Mouse (Mus musculus) neutrophil, adult 5-6 weeks (primary cell): ENCODE results near the gene Dnmt3b. TPM values are rescaled to one million over a fixed set of nuclear protein-coding genes. Genes with fewer than 3 reads are reported as not detected.
"Not testable (repeated sequence)": the region's sequence is repeated elsewhere in the genome, so short reads cannot be mapped to it uniquely, and the experiment has no call there.

Source experiments
- ATAC-seq: fragments of 151-379, 151-347 bp; 2 replicates; pipeline ENCODE4 v1.8.0; 2017; ENCODE audit warnings: mild to moderate bottlenecking, moderate TSS enrichment; ENCODE audit not compliant: insufficient number of reproducible peaks, poor library complexity, low FRiP score, severe bottlenecking; ENCODE audit errors: extremely low read depth
- total RNA-seq: library from RNA; stranded (forward); fragments of 200-1000 nt; gene quantifications from 2 replicates; pipeline ENCODE4 v1.2.3, GENCODE M21; 2017

Gene Dnmt3b
- total RNA-seq, 1 experiment from 2014 or later, result 6.6 TPM

GRCm38 (mm10) chr2:153631976-153632870 is 17.0 kb upstream of the Dnmt3b start, which contains the start of gene Commd7:
Gene Commd7 (minus strand): TSS chr2:153632781.
- peak; percentile 86 for ATAC-seq

DNA sequence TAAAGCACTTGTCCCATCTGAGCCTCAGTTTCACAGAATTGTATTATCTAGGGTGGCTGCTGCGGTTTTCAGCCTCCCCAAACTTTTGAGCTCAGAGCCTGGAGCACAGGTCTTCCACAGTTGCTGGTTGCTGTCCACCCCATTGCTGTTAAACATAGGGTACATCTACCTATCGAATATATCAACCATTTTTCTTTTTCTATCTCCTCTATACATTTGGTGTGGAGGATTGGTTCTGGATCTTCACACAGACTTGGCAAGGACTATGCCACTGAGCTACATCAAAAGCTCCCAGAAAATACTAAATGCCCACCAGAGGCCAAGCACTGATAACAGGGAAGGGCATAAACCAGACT is 16.4 kb upstream of the Dnmt3b start:
- no peak for ATAC-seq

GRCm38 (mm10) chr2:153633259-153633658 is 16.0 kb upstream of the Dnmt3b start:
- no peak for ATAC-seq

GRCm38 (mm10) chr2:153638977-153639680 is 10.1 kb upstream of the Dnmt3b start:
- ATAC-seq, result no peak

DNA sequence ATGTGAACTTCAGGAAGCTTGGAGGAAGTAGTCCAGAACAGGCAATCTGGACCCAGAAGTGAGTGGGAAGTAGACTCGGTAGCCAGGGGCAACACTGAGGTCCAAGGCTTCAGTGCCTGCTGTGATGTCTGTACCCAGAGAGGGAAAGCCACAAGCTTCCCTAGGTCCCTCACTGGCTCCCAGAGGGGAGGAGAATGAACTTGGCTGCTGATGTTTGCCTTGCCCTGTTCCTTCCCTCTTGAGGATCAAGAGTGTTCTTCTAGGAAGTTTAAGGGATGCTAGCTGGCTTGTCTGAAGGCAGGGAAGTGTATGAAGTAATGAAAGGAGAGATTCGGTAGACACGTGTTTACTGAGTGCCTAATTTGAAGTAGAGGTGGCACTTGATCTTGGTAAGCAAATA is 6.8 kb upstream of the Dnmt3b start:
- no peak for ATAC-seq

GRCm38 (mm10) chr2:153642999-153643398 is 6.3 kb upstream of the Dnmt3b start:
- ATAC-seq, result no peak

GRCm38 (mm10) chr2:153648773-153649297 is 415 bp upstream of the Dnmt3b start:
- ATAC-seq, result no peak

DNA sequence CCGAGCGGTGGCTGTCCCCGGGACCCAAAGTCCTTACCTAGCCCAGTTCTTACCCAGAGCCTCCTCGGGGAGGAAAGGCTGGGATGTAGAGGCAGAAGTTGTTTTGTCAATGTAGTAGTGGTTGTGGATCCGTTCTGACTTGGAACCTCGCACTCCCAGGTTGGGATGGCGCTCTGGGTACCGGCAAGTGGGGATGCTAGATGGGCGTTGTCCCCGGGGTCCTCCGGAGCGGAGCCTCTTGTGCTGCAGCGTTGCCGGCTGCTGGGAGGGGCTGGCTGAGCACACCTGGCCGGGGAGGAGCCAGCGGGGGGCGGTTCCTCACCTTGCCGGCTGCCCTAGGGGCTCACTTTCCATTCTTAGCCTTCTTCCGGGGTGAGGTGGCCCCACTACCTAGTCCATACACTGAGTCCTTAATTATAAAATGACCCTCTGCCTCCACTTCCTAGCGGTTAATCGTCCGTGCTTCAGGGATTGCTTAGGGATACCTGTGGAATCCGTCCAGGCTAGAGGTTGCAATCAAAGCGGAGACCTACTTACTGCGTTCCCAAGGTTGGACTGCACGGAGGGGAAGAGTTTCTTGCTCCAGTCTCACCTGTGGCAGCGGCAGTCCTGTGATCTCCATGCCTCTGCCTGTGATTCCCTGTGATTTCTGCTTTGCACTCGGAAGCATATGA is 901 bp downstream of the Dnmt3b start:
- no peak for ATAC-seq

GRCm38 (mm10) chr2:153651681-153652080 is 2.4 kb downstream of the Dnmt3b start:
- ATAC-seq, result no peak

DNA sequence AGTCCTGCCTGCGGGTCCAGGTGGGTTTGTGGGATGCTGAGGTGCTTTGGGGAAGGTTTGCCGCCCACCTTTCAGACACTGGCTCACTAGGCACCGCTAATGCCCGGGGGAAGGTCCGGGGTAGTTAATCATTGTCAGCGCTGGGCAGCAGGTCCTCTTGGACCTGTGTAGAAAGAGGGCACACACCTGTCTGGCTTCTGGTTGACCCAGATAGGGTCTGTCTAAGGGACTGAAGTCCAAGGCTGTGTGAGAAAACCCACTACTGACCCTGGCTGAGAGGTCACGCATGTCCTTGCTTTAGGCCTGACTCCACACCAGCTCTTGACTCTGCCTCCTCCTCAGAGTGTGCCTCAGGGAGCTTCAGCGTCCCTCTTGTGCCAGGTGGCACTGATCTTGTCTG is 8.4 kb downstream of the Dnmt3b start:
- ATAC-seq, result not testable (repeated sequence)

GRCm38 (mm10) chr2:153660616-153661015 is 11.4 kb downstream of the Dnmt3b start:
- ATAC-seq, result no peak

- ATAC-seq, result no peak
These were observed 16.2 kb downstream of the Dnmt3b start for GRCm38 (mm10) chr2:153665401-153665800.

GRCm38 (mm10) chr2:153668754-153669376 is 19.6 kb downstream of the Dnmt3b start:
- no peak for ATAC-seq

DNA sequence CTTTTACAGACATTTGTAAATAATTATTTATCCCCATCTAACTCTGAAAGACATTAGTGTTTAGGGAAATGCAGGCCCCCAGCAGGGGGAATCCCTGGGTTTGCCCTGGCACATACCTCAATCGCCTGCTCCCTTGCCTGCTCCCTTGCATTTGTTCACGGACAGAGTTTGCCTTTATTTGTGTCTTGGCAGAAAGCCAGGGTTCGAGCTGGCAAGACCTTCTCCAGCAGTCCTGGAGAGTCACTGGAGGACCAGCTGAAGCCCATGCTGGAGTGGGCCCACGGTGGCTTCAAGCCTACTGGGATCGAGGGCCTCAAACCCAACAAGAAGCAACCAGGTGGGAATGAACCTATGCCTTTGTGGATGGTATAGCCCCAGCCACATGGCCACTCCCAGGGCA is 20.9 kb downstream of the Dnmt3b start:
- no peak for ATAC-seq

DNA sequence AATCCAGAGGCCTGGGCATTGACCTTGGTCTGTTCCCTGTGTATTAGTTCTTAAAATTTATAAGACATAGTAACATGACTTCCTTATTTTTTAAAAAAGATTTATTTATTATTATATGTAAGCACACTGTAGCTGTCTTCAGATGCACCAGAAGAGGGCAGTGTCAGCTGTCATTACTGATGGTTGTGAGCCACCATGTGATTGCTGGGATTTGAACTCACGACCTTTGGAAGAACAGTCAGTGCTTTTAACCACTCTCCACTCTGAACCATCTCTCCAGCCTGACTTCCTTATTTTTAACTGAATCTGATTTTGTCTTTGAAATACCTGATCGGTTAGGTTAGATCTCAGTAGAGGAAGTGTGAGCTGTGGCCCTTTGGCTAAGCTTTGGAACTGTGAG is 23.4 kb downstream of the Dnmt3b start:
- no peak for ATAC-seq

GRCm38 (mm10) chr2:153675364-153675763 is 26.1 kb downstream of the Dnmt3b start:
- not testable (repeated sequence) for ATAC-seq

- no peak for ATAC-seq
These were observed 27.7 kb downstream of the Dnmt3b start for GRCm38 (mm10) chr2:153676944-153677343.

- ATAC-seq, result no peak
These were observed 28.3 kb downstream of the Dnmt3b start for GRCm38 (mm10) chr2:153677550-153677949.

DNA sequence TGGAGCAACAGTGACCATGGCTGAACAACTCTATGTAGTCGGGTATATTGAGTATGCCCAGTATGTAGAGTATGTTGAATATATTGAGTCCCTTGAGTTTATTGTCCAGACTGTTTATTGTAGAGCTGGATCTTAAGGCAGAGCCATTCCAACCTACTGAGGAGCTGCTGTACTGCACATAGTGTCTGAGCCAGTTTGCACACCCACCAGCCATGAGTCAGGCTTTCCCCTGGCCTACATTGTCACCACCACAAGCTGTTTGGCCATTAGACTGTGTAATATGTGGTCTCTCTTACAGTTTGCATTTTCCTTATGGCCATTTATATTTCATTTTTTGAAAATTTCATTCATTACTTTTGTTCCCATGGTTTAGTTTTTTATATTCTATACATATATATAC is 30.7 kb downstream of the Dnmt3b start:
- ATAC-seq, result no peak
